Mouse (Mus musculus) common myeloid progenitor, adult 5-6 weeks (primary cell): ENCODE data around the gene Zfp280b. TPM values are rescaled to one million over a fixed set of nuclear protein-coding genes. Genes with fewer than 3 reads are reported as not detected.

Experiments
- total RNA-seq: library from RNA; stranded (forward); fragments of 200-1000, 187-1606 nt; gene quantifications from 2 replicates; pipeline ENCODE4 v1.2.3, GENCODE M21; 2017

Zfp280b gene
- total RNA-seq, 1 experiment from 2014 or later: 13.1 TPM

Other genes starting within 250 kb of the Zfp280b start
- gene Gstt1, start 234.1 kb upstream of the Zfp280b start, total RNA-seq: 0.63 and 0.96 TPM in 2 replicates
- not detected in 2 replicates for gene Gstt4, start 210.1 kb upstream of the Zfp280b start, total RNA-seq
- gene Gstt2, start 195.2 kb upstream of the Zfp280b start, total RNA-seq: 10.7 and 19.0 TPM in 2 replicates
- gene Mif, start 172.4 kb upstream of the Zfp280b start, total RNA-seq: 521 and 525 TPM in 2 replicates
- not detected in 2 replicates for gene Derl3, start 139.2 kb upstream of the Zfp280b start, total RNA-seq
- 76.4 and 88.3 TPM in 2 replicates for gene Smarcb1, start 111.0 kb upstream of the Zfp280b start, total RNA-seq
- gene Chchd10, start 99.5 kb upstream of the Zfp280b start, total RNA-seq: 39.6 and 50.1 TPM in 2 replicates
- 1.6 TPM in 1 of 2 replicates, not detected in the other for gene Mmp11, start 96.2 kb upstream of the Zfp280b start, total RNA-seq
- gene Gm867, start 92.0 kb upstream of the Zfp280b start, total RNA-seq: not detected in 2 replicates
- gene Vpreb3, start 89.6 kb upstream of the Zfp280b start, total RNA-seq: not detected in 2 replicates
- gene Gm5134, start 78.1 kb upstream of the Zfp280b start, total RNA-seq: 0.46 TPM in 1 of 2 replicates, not detected in the other
- gene Slc5a4b, start 78.3 kb downstream of the Zfp280b start, total RNA-seq: not detected in 2 replicates
- not detected in 2 replicates for gene Slc5a4a, start 114.8 kb downstream of the Zfp280b start, total RNA-seq
- gene Prmt2, start 205.2 kb downstream of the Zfp280b start, total RNA-seq: 1.5 and 2.1 TPM in 2 replicates
- not detected in 2 replicates for gene S100b, start 221.2 kb downstream of the Zfp280b start, total RNA-seq